Mouse (Mus musculus) ES-E14 (cell line): ENCODE measurements around the gene Ubl4b. TPM values are rescaled to one million over a fixed set of nuclear protein-coding genes. Genes with fewer than 3 reads are reported as not detected.

Experiments used
- DNase-seq: peaks from one replicate; pipeline ENCODE4 v3.0.0-alpha.2; 2013; ENCODE audit warnings: low read depth, low spot score
- H3K27ac ChIP-seq: 2 replicates; pipeline ENCODE4 v1.5.1; 2012; ENCODE audit warnings: low read depth, mild to moderate bottlenecking, low read length, moderate library complexity, mixed read lengths; ENCODE audit not compliant: poor library complexity, insufficient read depth, severe bottlenecking
- H3K36me3 ChIP-seq: 2 replicates; pipeline ENCODE4 v1.6.1; 2012; ENCODE audit warnings: mild to moderate bottlenecking, low read length, moderate library complexity, mixed read lengths; ENCODE audit not compliant: control insufficient read depth, poor library complexity, insufficient read depth, severe bottlenecking
- H3K4me1 ChIP-seq, 2 experiments: fragments of 150-350 bp in 1 of 2; sonication (generic) in 1 of 2; 2 replicates each; pipeline ENCODE4 v1.6.1; 2012; ENCODE audit warnings: low read length in 2 of 2, mild to moderate bottlenecking in 1 of 2, mixed read lengths in 1 of 2; ENCODE audit not compliant: control insufficient read depth in 2 of 2, insufficient read depth in 2 of 2, poor library complexity in 1 of 2
- H3K4me3 ChIP-seq, 2 experiments: fragments of 150-350 bp in 1 of 2; sonication (generic) in 1 of 2; 2 replicates each; pipeline ENCODE4 v1.5.1; 2012; ENCODE audit warnings: low read length in 2 of 2, low read depth in 1 of 2, mild to moderate bottlenecking in 1 of 2, mixed read lengths in 1 of 2; ENCODE audit not compliant: insufficient read depth in 1 of 2, poor library complexity in 1 of 2, severe bottlenecking in 1 of 2
- H3K9ac ChIP-seq: 2 replicates; pipeline ENCODE4 v1.6.1; 2012; ENCODE audit warnings: low read depth, mild to moderate bottlenecking, low read length, mixed read lengths; ENCODE audit not compliant: poor library complexity, insufficient read depth, severe bottlenecking
- H3K9me3 ChIP-seq: fragments of 150-350 bp; sonication (generic); 2 replicates; pipeline ENCODE4 v1.6.1; 2012; ENCODE audit warnings: low read depth, mild to moderate bottlenecking, low read length; ENCODE audit not compliant: control insufficient read depth, insufficient read depth
- CHD2 ChIP-seq: IDR thresholded peaks from 2 replicates; pipeline ENCODE4 v1.6.1; 2014; ENCODE audit warnings: mild to moderate bottlenecking, low read depth, low read length, inconsistent platforms
- HCFC1 ChIP-seq: IDR thresholded peaks from 2 replicates; pipeline ENCODE4 v1.6.1; 2012; ENCODE audit warnings: low read length, inconsistent platforms, borderline replicate concordance; ENCODE audit not compliant: insufficient read depth
- MAFK ChIP-seq: IDR thresholded peaks from 2 replicates; pipeline ENCODE4 v1.6.1; 2014; ENCODE audit warnings: mild to moderate bottlenecking, low read depth, low read length, inconsistent platforms; ENCODE audit not compliant: insufficient read depth
- ZC3H11A ChIP-seq: IDR thresholded peaks from 2 replicates; pipeline ENCODE4 v1.6.1; 2012; ENCODE audit warnings: low read depth, mild to moderate bottlenecking, inconsistent platforms, low read length, borderline replicate concordance
- ZNF384 ChIP-seq: IDR thresholded peaks from 2 replicates; pipeline ENCODE4 v1.6.1; 2012; ENCODE audit warnings: low read depth, low read length, inconsistent platforms
- in situ Hi-C, 2 experiments: fragments of 600-800 bp; cut with MboI; formaldehyde crosslinking; loops; one replicate each; pipeline ENCODE4 v1.15.1; 2025; ENCODE audit warnings: low sequenced_read_pairs in 2 of 2, inconsistent platforms in 1 of 2; ENCODE audit not compliant: unreplicated experiment in 2 of 2
- total RNA-seq: library from RNA; depleted of rRNA; stranded (reverse); fragments of 300-350 nt; gene quantifications from 2 replicates; pipeline ENCODE4 v1.2.3, GENCODE M21; 2012

Ubl4b gene
- total RNA-seq, 1 experiment, result not detected

DNA sequence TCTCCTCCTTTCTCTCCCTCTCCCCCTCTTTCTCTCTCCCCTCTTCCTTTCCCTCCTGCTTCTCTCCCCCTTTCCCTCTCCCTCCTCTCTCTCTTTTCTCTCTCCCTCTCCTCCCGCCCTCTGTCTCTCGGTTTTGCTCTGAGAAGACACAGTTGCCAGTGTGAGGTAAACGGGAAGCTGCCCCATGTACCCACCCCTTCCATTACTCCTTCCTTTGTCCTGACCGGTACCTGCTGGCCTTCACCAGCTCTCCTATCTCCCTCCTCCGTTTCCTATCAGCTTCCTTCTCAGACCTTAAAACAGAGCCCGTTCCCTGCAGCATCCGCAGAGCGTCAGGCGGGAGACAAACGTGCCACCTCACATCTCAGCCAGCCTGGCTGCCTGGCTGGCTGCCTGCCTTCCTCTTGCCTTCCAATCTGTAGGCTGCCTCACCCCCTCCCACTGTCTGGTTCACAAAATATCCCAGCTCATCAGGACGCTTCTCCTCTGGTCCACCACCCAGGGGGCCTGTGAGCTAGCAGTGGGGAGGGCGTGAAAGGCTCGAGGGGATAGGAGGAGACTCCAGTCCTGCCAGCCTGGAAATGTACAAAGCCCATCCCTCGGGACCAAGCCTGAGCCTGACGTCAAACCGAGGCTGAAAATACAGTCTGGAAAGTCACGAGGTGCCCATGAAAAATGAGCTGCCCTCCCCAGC is 17.9 kb downstream of the Ubl4b start:
- TF ChIP-seq ZNF384, result no peak
- no peak for TF ChIP-seq ZC3H11A
- no peak for TF ChIP-seq HCFC1
- no peak for TF ChIP-seq MAFK
- TF ChIP-seq CHD2, result no peak
- Histone ChIP-seq H3K36me3 (no peaks in the 10 kb centered on the region), H3K9ac (no peak overlapping the region), H3K9me3 (no peaks in the 10 kb centered on the region), H3K4me1 (no peaks in the 10 kb centered on the region), H3K27ac (no peak overlapping the region), H3K4me3 (no peak overlapping the region)
- DNase-seq, result no peak
- in situ Hi-C loops, result no loop called here

DNA sequence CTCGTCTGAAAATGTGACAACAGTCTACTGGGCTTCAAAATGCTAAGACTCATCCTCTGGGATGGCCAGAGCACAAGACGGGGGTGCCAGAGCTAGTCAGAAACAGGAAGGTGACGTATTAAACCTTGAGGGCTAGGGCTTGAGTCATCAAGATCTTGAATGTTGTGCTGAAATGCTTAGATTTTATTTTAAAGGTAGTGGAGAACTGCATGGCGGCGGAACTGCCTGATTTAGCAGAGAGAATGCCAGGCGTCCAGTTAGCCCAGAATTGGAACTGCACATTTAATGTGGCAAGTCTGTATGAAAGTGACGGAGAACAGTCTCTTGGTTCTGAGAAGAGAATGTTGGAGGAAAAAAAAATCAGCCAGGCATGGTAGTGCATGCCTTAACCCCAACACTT is 19.9 kb downstream of the Ubl4b start:
- no peak overlapping the region for H3K4me3 ChIP-seq
- in situ Hi-C loops, result no loop called here
- H3K9ac ChIP-seq, result no peak overlapping the region
- H3K27ac ChIP-seq, result no peak overlapping the region
- no peaks in the 10 kb centered on the region for H3K36me3 ChIP-seq
- H3K9me3 ChIP-seq, result no peaks in the 10 kb centered on the region
- no peak for DNase-seq
- no peaks in the 10 kb centered on the region for H3K4me1 ChIP-seq
- no peak for TF ChIP-seq ZC3H11A
- no peak for TF ChIP-seq HCFC1

DNA sequence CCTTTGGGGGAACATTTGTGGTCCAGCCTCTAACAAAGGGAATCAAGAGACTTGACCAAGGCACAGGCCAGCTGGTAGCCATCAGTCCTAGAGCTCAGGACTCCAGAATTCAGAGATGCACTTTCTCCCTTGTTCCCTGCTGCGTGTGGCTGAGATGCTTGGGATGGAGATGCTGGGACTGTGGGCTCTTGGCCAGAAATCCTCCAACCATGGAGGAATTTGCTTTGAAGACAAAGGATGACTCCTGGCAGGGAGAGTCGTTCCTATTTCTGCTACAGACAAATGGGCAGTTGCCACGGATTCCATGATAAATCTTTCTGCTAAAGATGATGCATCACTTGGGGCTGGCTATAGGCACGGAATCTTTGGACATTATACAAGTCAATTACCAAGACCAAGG is 21.3 kb downstream of the Ubl4b start:
- H3K4me1 ChIP-seq, result no peaks in the 10 kb centered on the region
- no peak overlapping the region for H3K4me3 ChIP-seq
- TF ChIP-seq ZC3H11A (no peak), MAFK (no peak), HCFC1 (no peak), ZNF384 (no peak), CHD2 (no peak)
- in situ Hi-C loops, result no loop called here
- no peak overlapping the region for H3K9ac ChIP-seq
- no peaks in the 10 kb centered on the region for H3K9me3 ChIP-seq
- no peaks in the 10 kb centered on the region for H3K36me3 ChIP-seq
- DNase-seq, result no peak
- H3K27ac ChIP-seq, result no peak overlapping the region

GRCm38 (mm10) chr3:107530581-107530980 is 24.3 kb downstream of the Ubl4b start:
- no peak overlapping the region for H3K27ac ChIP-seq
- no peak overlapping the region for H3K4me3 ChIP-seq
- TF ChIP-seq CHD2 (no peak), ZC3H11A (no peak), HCFC1 (no peak), MAFK (no peak), ZNF384 (no peak)
- no peaks in the 10 kb centered on the region for H3K9me3 ChIP-seq
- no peak overlapping the region for H3K9ac ChIP-seq
- no peaks in the 10 kb centered on the region for H3K4me1 ChIP-seq
- DNase-seq, result no peak
- H3K36me3 ChIP-seq, result no peaks in the 10 kb centered on the region
- in situ Hi-C loops, result no loop called here

GRCm38 (mm10) chr3:107529182-107529581 is 25.7 kb downstream of the Ubl4b start:
- Histone ChIP-seq H3K27ac (no peak overlapping the region), H3K36me3 (no peaks in the 10 kb centered on the region), H3K9ac (no peak overlapping the region), H3K9me3 (no peaks in the 10 kb centered on the region), H3K4me1 (no peaks in the 10 kb centered on the region), H3K4me3 (no peak overlapping the region)
- DNase-seq, result no peak
- no peak for TF ChIP-seq ZC3H11A
- TF ChIP-seq MAFK, result no peak
- TF ChIP-seq CHD2, result no peak
- no peak for TF ChIP-seq ZNF384
- no peak for TF ChIP-seq HCFC1
- in situ Hi-C loops, result no loop called here
